Mouse (Mus musculus): Measurements from ENCODE around the gene Dysf.

Dysf gene

GRCm38 (mm10) chr6:84156481-84157025, 148.2 kb downstream of the Dysf start:
- no peak for DNase-seq (ENCODE audit: extremely low spot score, low read depth, low spot score)

GRCm38 (mm10) chr6:84159046-84159445, 150.7 kb downstream of the Dysf start:
- no peak for DNase-seq (ENCODE audit: extremely low spot score, low read depth, low spot score)

GRCm38 (mm10) chr6:84167612-84168011, 159.2 kb downstream of the Dysf start:
- no peak for DNase-seq (ENCODE audit: extremely low spot score, low read depth, low spot score)

- no peak for DNase-seq (ENCODE audit: extremely low spot score, low read depth, low spot score)
Measured at GRCm38 (mm10) chr6:84168571-84168970, 160.2 kb downstream of the Dysf start.

GRCm38 (mm10) chr6:84173626-84174025, 165.2 kb downstream of the Dysf start:
- DNase-seq (ENCODE audit: extremely low spot score, low read depth, low spot score) = no peak

- DNase-seq (ENCODE audit: extremely low spot score, low read depth, low spot score) = no peak
Measured at GRCm38 (mm10) chr6:84178776-84179405, 170.5 kb downstream of the Dysf start.

GRCm38 (mm10) chr6:84181452-84181851, 173.1 kb downstream of the Dysf start:
- no peak for DNase-seq (ENCODE audit: extremely low spot score, low read depth, low spot score)

- peak; percentile 61 for DNase-seq (ENCODE audit: extremely low spot score, low read depth, low spot score)
Measured at GRCm38 (mm10) chr6:84191656-84192250, 183.4 kb downstream of the Dysf start.

GRCm38 (mm10) chr6:84196511-84196910, 188.1 kb downstream of the Dysf start:
- DNase-seq (ENCODE audit: extremely low spot score, low read depth, low spot score) = no peak

GRCm38 (mm10) chr6:84197811-84198213, 189.4 kb downstream of the Dysf start:
- DNase-seq (ENCODE audit: extremely low spot score, low read depth, low spot score) = peak; percentile 53

GRCm38 (mm10) chr6:84201721-84202490, 193.5 kb downstream of the Dysf start:
- no peak for DNase-seq (ENCODE audit: extremely low spot score, low read depth, low spot score)

- DNase-seq (ENCODE audit: extremely low spot score, low read depth, low spot score) = no peak
Measured at GRCm38 (mm10) chr6:84205611-84206010, 197.2 kb downstream of the Dysf start.

- DNase-seq (ENCODE audit: extremely low spot score, low read depth, low spot score) = no peak
Measured at GRCm38 (mm10) chr6:84208589-84208988, 200.2 kb downstream of the Dysf start.

- DNase-seq (ENCODE audit: extremely low spot score, low read depth, low spot score) = no peak
Measured at GRCm38 (mm10) chr6:84209736-84210434, 201.5 kb downstream of the Dysf start.

GRCm38 (mm10) chr6:84211473-84211872, 203.1 kb downstream of the Dysf start:
- DNase-seq (ENCODE audit: extremely low spot score, low read depth, low spot score) = no peak

- DNase-seq (ENCODE audit: extremely low spot score, low read depth, low spot score) = no peak
Measured at GRCm38 (mm10) chr6:84213101-84213500, 204.7 kb downstream of the Dysf start.

GRCm38 (mm10) chr6:84217216-84217933, 209.0 kb downstream of the Dysf start:
- no peak for DNase-seq (ENCODE audit: extremely low spot score, low read depth, low spot score)

GRCm38 (mm10) chr6:84219119-84219518, 210.7 kb downstream of the Dysf start:
- DNase-seq (ENCODE audit: extremely low spot score, low read depth, low spot score) = no peak

- DNase-seq (ENCODE audit: extremely low spot score, low read depth, low spot score) = no peak
Measured at GRCm38 (mm10) chr6:84224861-84225260, 216.5 kb downstream of the Dysf start.

GRCm38 (mm10) chr6:84225587-84225986, 217.2 kb downstream of the Dysf start:
- DNase-seq (ENCODE audit: extremely low spot score, low read depth, low spot score) = no peak

GRCm38 (mm10) chr6:84228196-84228595, 219.8 kb downstream of the Dysf start:
- DNase-seq (ENCODE audit: extremely low spot score, low read depth, low spot score) = no peak

Measured in hindlimb bud, embryonic 11.5 days (tissue).